Mouse (Mus musculus): ENCODE measurements at regions not wholly inside any gene's neighbourhood (a gene's known extent, or its start where the extent isn't known, plus 50 kb on each side); places are given as distances from the start of the nearest gene placed in this dataset.

DNA sequence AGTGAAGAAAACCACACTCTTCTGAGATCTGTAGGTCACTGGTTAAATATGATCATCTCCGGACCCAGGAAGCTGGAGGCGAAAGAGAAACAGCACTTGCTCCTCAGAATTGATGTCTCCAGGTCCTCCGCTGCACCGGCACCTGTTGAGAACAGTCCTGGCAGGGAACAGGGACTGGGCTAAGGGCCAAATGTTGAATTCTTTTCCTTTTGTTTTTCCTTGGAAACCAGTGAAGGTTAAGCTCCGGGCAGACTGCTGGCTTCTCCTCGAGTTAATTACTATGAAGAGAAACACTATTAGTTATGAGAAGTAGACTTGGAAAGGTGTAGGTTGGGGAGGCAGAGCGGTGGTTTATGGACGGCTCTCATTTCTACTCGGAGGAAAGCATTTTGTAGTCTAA is 242.7 kb downstream of the Rngtt start:
- in situ Hi-C loops (cut with MboI; ENCODE audit: low sequenced_read_pairs in 2 of 2, unreplicated experiment in 2 of 2), result no loop called here
- peaks cover 0 to 3% of the 10 kb centered on the region in 2 experiments; a peak in 1 of 4 replicates for H3K4me1 ChIP-seq (ENCODE audit: control insufficient read depth in 2 of 2, insufficient read depth in 2 of 2, low read length in 2 of 2, poor library complexity in 1 of 2)
- DNase-seq (ENCODE audit: low read depth, low spot score), result no peak

DNA sequence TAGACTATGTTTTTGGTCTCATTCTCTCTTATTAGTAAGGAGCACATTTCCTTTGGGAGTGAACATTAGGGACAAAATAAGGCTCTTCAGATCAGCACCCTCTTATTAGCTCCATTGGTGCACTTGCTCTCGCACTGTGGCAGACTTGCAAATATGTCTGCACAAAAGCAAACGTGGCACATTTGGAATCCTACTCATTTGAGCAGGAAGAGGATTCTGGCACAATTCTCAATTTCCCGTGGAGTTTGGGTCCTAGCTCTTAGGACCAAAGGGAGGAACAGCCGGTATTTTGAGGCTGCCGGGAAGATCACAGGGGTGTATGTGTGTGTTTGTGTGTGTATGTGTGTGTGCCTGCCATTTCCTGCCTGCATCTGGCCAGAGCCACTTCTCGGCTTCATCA is 244.5 kb downstream of the Rngtt start:
- no peak overlapping the region for H3K4me3 ChIP-seq (ENCODE audit: insufficient read depth in 1 of 2, low read depth in 1 of 2, low read length in 2 of 2, poor library complexity in 1 of 2, severe bottlenecking in 1 of 2)
- H3K9me3 ChIP-seq (ENCODE audit: control insufficient read depth, insufficient read depth, low read depth, low read length), result no peaks in the 10 kb centered on the region; the same call in 1 of the 2 replicates
- H3K4me1 ChIP-seq (ENCODE audit: control insufficient read depth in 2 of 2, insufficient read depth in 2 of 2, low read length in 2 of 2, poor library complexity in 1 of 2), result peaks cover 0 to 3% of the 10 kb centered on the region in 2 experiments; a peak in 1 of 4 replicates
- no peak for DNase-seq (ENCODE audit: low read depth, low spot score)
- no peak overlapping the region for H3K27ac ChIP-seq (ENCODE audit: insufficient read depth, low read depth, low read length, poor library complexity, severe bottlenecking)
- no peaks in the 10 kb centered on the region for H3K36me3 ChIP-seq (ENCODE audit: control insufficient read depth, insufficient read depth, low read length, poor library complexity, severe bottlenecking)
- no peak for TF ChIP-seq HCFC1 (IDR thresholded peaks at IDR 0.05; ENCODE audit: borderline replicate concordance, insufficient read depth, low read length)
- no peak for TF ChIP-seq MAFK (IDR thresholded peaks at IDR 0.05; ENCODE audit: insufficient read depth, low read depth, low read length)
- TF ChIP-seq ZC3H11A (IDR thresholded peaks at IDR 0.05; ENCODE audit: borderline replicate concordance, low read depth, low read length), result no peak
- TF ChIP-seq CHD2 (IDR thresholded peaks at IDR 0.05; ENCODE audit: low read depth, low read length), result no peak
- TF ChIP-seq ZNF384 (IDR thresholded peaks at IDR 0.05; ENCODE audit: low read depth, low read length), result no peak
- no peak overlapping the region for H3K9ac ChIP-seq (ENCODE audit: insufficient read depth, low read depth, low read length, poor library complexity, severe bottlenecking)
- in situ Hi-C loops (cut with MboI; ENCODE audit: low sequenced_read_pairs in 2 of 2, unreplicated experiment in 2 of 2), result no loop called here

More for the DNA sequence above, 242.7 kb downstream of the Rngtt start:
- TF ChIP-seq CHD2 (IDR thresholded peaks at IDR 0.05; ENCODE audit: low read depth, low read length), result no peak
- TF ChIP-seq ZC3H11A (IDR thresholded peaks at IDR 0.05; ENCODE audit: borderline replicate concordance, low read depth, low read length), result no peak
- no peak for TF ChIP-seq ZNF384 (IDR thresholded peaks at IDR 0.05; ENCODE audit: low read depth, low read length)
- TF ChIP-seq MAFK (IDR thresholded peaks at IDR 0.05; ENCODE audit: insufficient read depth, low read depth, low read length), result no peak
- no peak for TF ChIP-seq HCFC1 (IDR thresholded peaks at IDR 0.05; ENCODE audit: borderline replicate concordance, insufficient read depth, low read length)
- Histone ChIP-seq H3K9ac (ENCODE audit: insufficient read depth, low read depth, low read length, poor library complexity, severe bottlenecking) (no peak overlapping the region), H3K36me3 (ENCODE audit: control insufficient read depth, insufficient read depth, low read length, poor library complexity, severe bottlenecking) (no peaks in the 10 kb centered on the region), H3K4me3 (ENCODE audit: insufficient read depth in 1 of 2, low read depth in 1 of 2, low read length in 2 of 2, poor library complexity in 1 of 2, severe bottlenecking in 1 of 2) (no peak overlapping the region), H3K9me3 (ENCODE audit: control insufficient read depth, insufficient read depth, low read depth, low read length) (no peaks in the 10 kb centered on the region; the same call in 1 of the 2 replicates), H3K27ac (ENCODE audit: insufficient read depth, low read depth, low read length, poor library complexity, severe bottlenecking) (no peak overlapping the region)

DNA sequence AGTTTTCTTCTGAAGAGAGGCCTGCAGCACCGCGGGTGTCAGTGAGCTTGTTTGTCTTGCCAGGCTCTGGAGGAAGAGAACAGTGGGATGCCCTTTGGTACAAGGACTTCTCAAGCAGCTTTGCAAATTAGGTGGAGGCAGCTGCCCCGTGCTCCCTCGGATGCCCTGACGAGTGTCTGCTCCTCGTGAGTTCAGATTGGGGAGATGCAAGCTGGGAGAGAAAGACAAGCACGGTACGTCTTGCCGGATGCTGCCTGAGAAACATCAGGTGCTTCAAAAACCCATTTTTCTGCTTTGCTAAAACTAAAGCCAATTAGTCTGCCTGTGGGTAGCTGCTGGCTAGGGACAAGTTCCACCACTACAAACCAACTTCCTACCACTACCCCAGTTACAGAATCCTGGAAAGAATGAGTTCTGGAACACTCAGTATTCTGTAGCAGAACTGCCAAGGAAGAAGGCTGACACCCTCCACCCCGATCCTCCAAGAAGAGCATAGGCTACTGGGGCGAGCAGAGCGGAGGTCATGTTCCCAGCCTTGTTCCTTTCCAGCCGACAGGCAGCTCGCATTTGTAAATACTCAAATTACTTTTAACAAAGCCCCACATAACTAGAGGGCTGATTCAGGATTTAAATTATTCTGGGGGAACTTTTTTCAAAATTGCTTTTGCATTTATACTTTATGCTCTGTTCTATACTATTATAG is 245.3 kb downstream of the Rngtt start:
- H3K27ac ChIP-seq (ENCODE audit: insufficient read depth, low read depth, low read length, poor library complexity, severe bottlenecking), result no peak overlapping the region
- no peak for DNase-seq (ENCODE audit: low read depth, low spot score)
- H3K36me3 ChIP-seq (ENCODE audit: control insufficient read depth, insufficient read depth, low read length, poor library complexity, severe bottlenecking), result no peaks in the 10 kb centered on the region
- H3K4me3 ChIP-seq (ENCODE audit: insufficient read depth in 1 of 2, low read depth in 1 of 2, low read length in 2 of 2, poor library complexity in 1 of 2, severe bottlenecking in 1 of 2), result no peak overlapping the region
- no peak for TF ChIP-seq HCFC1 (IDR thresholded peaks at IDR 0.05; ENCODE audit: borderline replicate concordance, insufficient read depth, low read length)
- no peak for TF ChIP-seq MAFK (IDR thresholded peaks at IDR 0.05; ENCODE audit: insufficient read depth, low read depth, low read length)
- no peak for TF ChIP-seq ZNF384 (IDR thresholded peaks at IDR 0.05; ENCODE audit: low read depth, low read length)
- TF ChIP-seq CHD2 (IDR thresholded peaks at IDR 0.05; ENCODE audit: low read depth, low read length), result no peak
- no peak for TF ChIP-seq ZC3H11A (IDR thresholded peaks at IDR 0.05; ENCODE audit: borderline replicate concordance, low read depth, low read length)
- peaks cover 0 to 3% of the 10 kb centered on the region in 2 experiments; a peak in 1 of 4 replicates for H3K4me1 ChIP-seq (ENCODE audit: control insufficient read depth in 2 of 2, insufficient read depth in 2 of 2, low read length in 2 of 2, poor library complexity in 1 of 2)
- in situ Hi-C loops (cut with MboI; ENCODE audit: low sequenced_read_pairs in 2 of 2, unreplicated experiment in 2 of 2), result no loop called here
- H3K9ac ChIP-seq (ENCODE audit: insufficient read depth, low read depth, low read length, poor library complexity, severe bottlenecking), result no peak overlapping the region
- no peaks in the 10 kb centered on the region; the same call in 1 of the 2 replicates for H3K9me3 ChIP-seq (ENCODE audit: control insufficient read depth, insufficient read depth, low read depth, low read length)

DNA sequence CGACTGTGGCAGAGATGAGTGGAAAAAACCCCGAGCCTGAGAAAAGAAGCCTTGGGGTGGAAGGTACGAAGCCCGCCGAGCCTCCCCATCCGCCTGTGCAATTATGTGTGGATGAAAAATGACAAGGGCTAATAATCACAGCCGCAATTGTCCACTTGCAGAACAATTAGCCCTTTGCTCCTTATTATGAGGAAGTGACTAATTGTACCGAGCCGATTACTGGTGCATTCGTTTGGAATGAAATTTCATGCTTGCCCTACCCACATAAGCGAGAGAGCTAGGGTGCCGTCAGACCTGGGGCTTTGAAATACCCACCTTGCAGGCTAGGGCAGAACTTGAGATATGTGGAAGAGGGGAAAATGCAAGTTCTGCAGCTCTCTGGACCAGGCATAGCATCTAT is 245.9 kb downstream of the Rngtt start:
- H3K9me3 ChIP-seq (ENCODE audit: control insufficient read depth, insufficient read depth, low read depth, low read length), result no peaks in the 10 kb centered on the region; the same call in 1 of the 2 replicates
- H3K4me3 ChIP-seq (ENCODE audit: insufficient read depth in 1 of 2, low read depth in 1 of 2, low read length in 2 of 2, poor library complexity in 1 of 2, severe bottlenecking in 1 of 2), result no peak overlapping the region
- in situ Hi-C loops (cut with MboI; ENCODE audit: low sequenced_read_pairs in 2 of 2, unreplicated experiment in 2 of 2), result no loop called here
- no peaks in the 10 kb centered on the region for H3K36me3 ChIP-seq (ENCODE audit: control insufficient read depth, insufficient read depth, low read length, poor library complexity, severe bottlenecking)
- peaks cover 0 to 3% of the 10 kb centered on the region in 2 experiments; a peak in 1 of 4 replicates for H3K4me1 ChIP-seq (ENCODE audit: control insufficient read depth in 2 of 2, insufficient read depth in 2 of 2, low read length in 2 of 2, poor library complexity in 1 of 2)
- TF ChIP-seq ZNF384 (IDR thresholded peaks at IDR 0.05; ENCODE audit: low read depth, low read length), result no peak
- no peak for DNase-seq (ENCODE audit: low read depth, low spot score)
- H3K27ac ChIP-seq (ENCODE audit: insufficient read depth, low read depth, low read length, poor library complexity, severe bottlenecking), result no peak overlapping the region
- no peak overlapping the region for H3K9ac ChIP-seq (ENCODE audit: insufficient read depth, low read depth, low read length, poor library complexity, severe bottlenecking)

Measured in ES-E14 (cell line).